Mouse (Mus musculus) liver, postnatal 0 days (tissue): Measurements from ENCODE around the gene Foxr1.

ENCODE experiments used
- CTCF ChIP-seq: sonication (generic); IDR thresholded peaks from 2 replicates; pipeline ENCODE4 v1.5.1; 2016; ENCODE audit warnings: antibody characterized with exemption, low read depth
- EP300 ChIP-seq: IDR thresholded peaks from 2 replicates; pipeline ENCODE4 v1.6.1; 2016; ENCODE audit warnings: antibody characterized with exemption, low read depth, mild to moderate bottlenecking

DNA sequence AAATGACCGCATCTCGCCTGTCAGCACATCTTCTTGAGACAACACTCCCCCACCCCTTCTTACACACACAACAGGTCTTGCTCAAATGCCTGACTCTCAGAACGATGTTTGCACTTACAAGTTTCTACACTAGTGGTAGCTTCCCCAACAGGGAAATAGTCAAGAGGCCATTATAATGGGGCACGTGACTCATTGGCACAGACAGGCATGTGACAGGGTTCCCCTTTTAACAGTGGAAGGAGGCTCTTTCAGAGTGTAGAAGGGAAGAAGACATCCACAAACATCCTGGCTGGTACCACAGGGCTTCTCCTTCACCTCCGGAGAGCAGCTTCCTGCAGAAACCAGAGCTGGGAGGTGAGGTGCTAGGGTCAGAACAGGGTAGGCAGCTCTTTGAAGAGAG is 21.0 kb upstream of the Foxr1 start:
- no peak for TF ChIP-seq CTCF
- no peak for TF ChIP-seq EP300
